Mouse (Mus musculus): ENCODE data around the gene Cpeb2. TPM values are rescaled to one million over a fixed set of nuclear protein-coding genes. Genes with fewer than 3 reads are reported as not detected.

Cpeb2 gene
- 12.3 TPM for polyA plus RNA-seq (2017; shearing (Covaris generic))

DNA sequence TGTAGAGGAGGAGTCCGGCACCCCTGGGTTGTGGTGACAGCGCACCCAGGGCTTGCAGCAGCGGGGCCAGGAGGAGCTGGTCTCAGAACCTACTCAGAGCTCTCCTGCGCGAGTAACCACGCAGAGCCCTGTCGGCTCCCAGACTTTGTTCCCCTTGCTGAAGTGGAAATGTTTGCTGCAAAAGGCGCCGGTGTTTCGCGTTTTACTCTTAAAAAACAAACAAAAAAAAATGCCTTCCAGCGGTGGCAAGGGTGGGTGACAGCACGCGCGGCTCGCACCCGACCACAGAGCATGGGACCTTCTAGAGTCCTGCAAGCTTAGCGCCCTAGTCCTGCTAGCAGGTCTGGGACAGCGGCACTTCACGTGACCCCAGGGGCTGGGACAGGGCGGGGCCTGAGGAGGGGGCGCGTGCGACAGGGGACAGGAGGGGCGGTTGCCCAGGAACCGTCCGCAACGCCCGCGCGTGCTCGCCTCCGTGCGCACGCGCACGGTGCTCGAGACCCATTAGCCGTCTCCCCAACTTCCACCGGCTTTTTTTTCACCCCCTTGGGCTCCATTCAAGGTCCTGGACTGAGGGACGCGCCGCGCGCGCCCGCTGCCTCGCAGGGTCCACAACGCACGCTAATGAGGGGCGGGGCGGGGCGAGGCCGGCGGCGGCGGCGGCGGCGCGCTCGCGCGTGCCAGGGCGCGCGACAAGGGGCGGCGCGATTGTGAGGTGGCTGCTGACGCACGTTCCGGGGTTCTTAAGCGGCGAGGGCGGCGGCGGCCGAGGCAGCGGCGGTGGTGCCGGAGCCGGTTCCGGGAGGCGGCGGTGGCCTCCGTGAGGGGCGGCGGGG is at the start of gene Cpeb2:
TSS of gene Cpeb2 (plus strand) at position 691 of the 836 bp plus-strand sequence.

